Mouse (Mus musculus): ENCODE measurements at regions not wholly inside any gene's neighbourhood (a gene's known extent, or its start where the extent isn't known, plus 50 kb on each side); places are given as distances from the start of the nearest gene placed in this dataset.

- H3K36me3 ChIP-seq (ENCODE audit: control insufficient read depth, insufficient read depth, low read length) = no peaks in the 10 kb centered on the region
- no peak overlapping the region for H3K27ac ChIP-seq (ENCODE audit: low read length)
- WGBS = 80% methylated on average over 8 of the region's 8 CpGs
- no peaks in the 10 kb centered on the region for H3K9me3 ChIP-seq (ENCODE audit: control insufficient read depth, low read length)
- no peak overlapping the region for H3K4me3 ChIP-seq (ENCODE audit: low read length)
- no peaks in the 10 kb centered on the region for H3K27me3 ChIP-seq (replicated peaks; ENCODE audit: control insufficient read depth, insufficient read depth, low read length)
- H3K4me2 ChIP-seq (ENCODE audit: low read depth, low read length) = no peak overlapping the region
- no peaks in the 10 kb centered on the region for H3K4me1 ChIP-seq (ENCODE audit: control insufficient read depth, insufficient read depth, low read length)
- H3K9ac ChIP-seq (ENCODE audit: low read depth, low read length) = no peak overlapping the region
- ATAC-seq = no peak
Measured at GRCm38 (mm10) chr6:13523463-13524202, 84.3 kb downstream of the Tmem168 start.

GRCm38 (mm10) chr6:13514126-13514525 lies 93.8 kb downstream of the Tmem168 start:
- Histone ChIP-seq H3K4me1 (ENCODE audit: control insufficient read depth, insufficient read depth, low read length) (no peaks in the 10 kb centered on the region), H3K27me3 (replicated peaks; ENCODE audit: control insufficient read depth, insufficient read depth, low read length) (no peaks in the 10 kb centered on the region), H3K4me2 (ENCODE audit: low read depth, low read length) (no peak overlapping the region), H3K9ac (ENCODE audit: low read depth, low read length) (no peak overlapping the region), H3K4me3 (ENCODE audit: low read length) (no peak overlapping the region), H3K9me3 (ENCODE audit: control insufficient read depth, low read length) (no peaks in the 10 kb centered on the region), H3K36me3 (ENCODE audit: control insufficient read depth, insufficient read depth, low read length) (no peaks in the 10 kb centered on the region), H3K27ac (ENCODE audit: low read length) (no peak overlapping the region)
- ATAC-seq = peak; percentile 23; the same call in 1 of the 2 replicates
- WGBS = 58% methylated on average over 3 of the region's 3 CpGs

GRCm38 (mm10) chr6:13476493-13477129 lies 131.3 kb downstream of the Tmem168 start:
- 90% methylated on average over 5 of the region's 5 CpGs for WGBS
- H3K9me3 ChIP-seq (ENCODE audit: control insufficient read depth, low read length) = no peaks in the 10 kb centered on the region
- H3K4me2 ChIP-seq (ENCODE audit: low read depth, low read length) = no peak overlapping the region
- H3K4me1 ChIP-seq (ENCODE audit: control insufficient read depth, insufficient read depth, low read length) = no peaks in the 10 kb centered on the region
- H3K27ac ChIP-seq (ENCODE audit: low read length) = no peak overlapping the region
- no peaks in the 10 kb centered on the region for H3K36me3 ChIP-seq (ENCODE audit: control insufficient read depth, insufficient read depth, low read length)
- H3K9ac ChIP-seq (ENCODE audit: low read depth, low read length) = no peak overlapping the region
- no peak for ATAC-seq
- H3K27me3 ChIP-seq (replicated peaks; ENCODE audit: control insufficient read depth, insufficient read depth, low read length) = no peaks in the 10 kb centered on the region
- no peak overlapping the region for H3K4me3 ChIP-seq (ENCODE audit: low read length)

- Histone ChIP-seq H3K4me3 (ENCODE audit: low read length) (no peak overlapping the region), H3K9ac (ENCODE audit: low read depth, low read length) (no peak overlapping the region), H3K4me1 (ENCODE audit: control insufficient read depth, insufficient read depth, low read length) (no peaks in the 10 kb centered on the region), H3K9me3 (ENCODE audit: control insufficient read depth, low read length) (no peaks in the 10 kb centered on the region), H3K27ac (ENCODE audit: low read length) (no peak overlapping the region), H3K4me2 (ENCODE audit: low read depth, low read length) (no peak overlapping the region), H3K27me3 (replicated peaks; ENCODE audit: control insufficient read depth, insufficient read depth, low read length) (no peaks in the 10 kb centered on the region), H3K36me3 (ENCODE audit: control insufficient read depth, insufficient read depth, low read length) (no peaks in the 10 kb centered on the region)
- WGBS = 73% methylated on average over 3 of the region's 3 CpGs
- ATAC-seq = no peak
Measured at GRCm38 (mm10) chr6:13449160-13449787, 158.6 kb downstream of the Tmem168 start.

- H3K4me3 ChIP-seq (ENCODE audit: low read length) = no peak overlapping the region
- H3K27ac ChIP-seq (ENCODE audit: low read length) = no peak overlapping the region
- no peak for ATAC-seq
- H3K4me1 ChIP-seq (ENCODE audit: control insufficient read depth, insufficient read depth, low read length) = no peaks in the 10 kb centered on the region
- H3K9ac ChIP-seq (ENCODE audit: low read depth, low read length) = no peak overlapping the region
- no peaks in the 10 kb centered on the region for H3K27me3 ChIP-seq (replicated peaks; ENCODE audit: control insufficient read depth, insufficient read depth, low read length)
- no peaks in the 10 kb centered on the region for H3K9me3 ChIP-seq (ENCODE audit: control insufficient read depth, low read length)
- no peak overlapping the region for H3K4me2 ChIP-seq (ENCODE audit: low read depth, low read length)
- no peaks in the 10 kb centered on the region for H3K36me3 ChIP-seq (ENCODE audit: control insufficient read depth, insufficient read depth, low read length)
Measured at GRCm38 (mm10) chr6:13413768-13414167, 189.0 kb upstream of the Vwde start.

- H3K36me3 ChIP-seq (ENCODE audit: control insufficient read depth, insufficient read depth, low read length) = no peaks in the 10 kb centered on the region
- no peak overlapping the region for H3K4me3 ChIP-seq (ENCODE audit: low read length)
- no peak overlapping the region for H3K4me2 ChIP-seq (ENCODE audit: low read depth, low read length)
- no peaks in the 10 kb centered on the region for H3K27me3 ChIP-seq (replicated peaks; ENCODE audit: control insufficient read depth, insufficient read depth, low read length)
- no peaks in the 10 kb centered on the region for H3K4me1 ChIP-seq (ENCODE audit: control insufficient read depth, insufficient read depth, low read length)
- 76% methylated on average over 3 of the region's 3 CpGs for WGBS
- no peak for ATAC-seq
- H3K27ac ChIP-seq (ENCODE audit: low read length) = no peak overlapping the region
- no peak overlapping the region for H3K9ac ChIP-seq (ENCODE audit: low read depth, low read length)
- H3K9me3 ChIP-seq (ENCODE audit: control insufficient read depth, low read length) = no peaks in the 10 kb centered on the region
Measured at GRCm38 (mm10) chr6:13413092-13413491, 188.3 kb upstream of the Vwde start.

- no peaks in the 10 kb centered on the region for H3K4me1 ChIP-seq (ENCODE audit: control insufficient read depth, insufficient read depth, low read length)
- WGBS = 92% methylated on average over 1 of the region's 1 CpGs
- no peaks in the 10 kb centered on the region for H3K36me3 ChIP-seq (ENCODE audit: control insufficient read depth, insufficient read depth, low read length)
- H3K4me3 ChIP-seq (ENCODE audit: low read length) = no peak overlapping the region
- H3K4me2 ChIP-seq (ENCODE audit: low read depth, low read length) = no peak overlapping the region
- H3K27ac ChIP-seq (ENCODE audit: low read length) = no peak overlapping the region
- no peak overlapping the region for H3K9ac ChIP-seq (ENCODE audit: low read depth, low read length)
- no peaks in the 10 kb centered on the region for H3K9me3 ChIP-seq (ENCODE audit: control insufficient read depth, low read length)
- H3K27me3 ChIP-seq (replicated peaks; ENCODE audit: control insufficient read depth, insufficient read depth, low read length) = no peaks in the 10 kb centered on the region
- ATAC-seq = no peak
Measured at GRCm38 (mm10) chr6:13384469-13384868, 159.7 kb upstream of the Vwde start.

- H3K4me3 ChIP-seq (ENCODE audit: low read length) = no peak overlapping the region
- no peak for ATAC-seq
- H3K4me1 ChIP-seq (ENCODE audit: control insufficient read depth, insufficient read depth, low read length) = no peaks in the 10 kb centered on the region
- no peaks in the 10 kb centered on the region for H3K9me3 ChIP-seq (ENCODE audit: control insufficient read depth, low read length)
- H3K9ac ChIP-seq (ENCODE audit: low read depth, low read length) = no peak overlapping the region
- H3K4me2 ChIP-seq (ENCODE audit: low read depth, low read length) = no peak overlapping the region
- no peaks in the 10 kb centered on the region for H3K36me3 ChIP-seq (ENCODE audit: control insufficient read depth, insufficient read depth, low read length)
- no peak overlapping the region for H3K27ac ChIP-seq (ENCODE audit: low read length)
- no peaks in the 10 kb centered on the region for H3K27me3 ChIP-seq (replicated peaks; ENCODE audit: control insufficient read depth, insufficient read depth, low read length)
- 76% methylated on average over 2 of the region's 2 CpGs for WGBS
Measured at GRCm38 (mm10) chr6:13383211-13383610, 158.4 kb upstream of the Vwde start.

- H3K36me3 ChIP-seq (ENCODE audit: control insufficient read depth, insufficient read depth, low read length) = no peaks in the 10 kb centered on the region
- no peak overlapping the region for H3K4me3 ChIP-seq (ENCODE audit: low read length)
- H3K9ac ChIP-seq (ENCODE audit: low read depth, low read length) = no peak overlapping the region
- ATAC-seq = no peak
- H3K9me3 ChIP-seq (ENCODE audit: control insufficient read depth, low read length) = no peaks in the 10 kb centered on the region
- H3K4me2 ChIP-seq (ENCODE audit: low read depth, low read length) = no peak overlapping the region
- no peak overlapping the region for H3K27ac ChIP-seq (ENCODE audit: low read length)
- H3K4me1 ChIP-seq (ENCODE audit: control insufficient read depth, insufficient read depth, low read length) = no peaks in the 10 kb centered on the region
- no peaks in the 10 kb centered on the region for H3K27me3 ChIP-seq (replicated peaks; ENCODE audit: control insufficient read depth, insufficient read depth, low read length)
- WGBS = 60% methylated on average over 3 of the region's 3 CpGs
Measured at GRCm38 (mm10) chr6:13380819-13381218, 156.1 kb upstream of the Vwde start.
